Mouse (Mus musculus) MEL-GATA-1-ER (cell line): Measurements from ENCODE around the gene Sun3.

Experiments
- DNase-seq: peaks from one replicate; pipeline ENCODE4 v3.0.0-alpha.2; 2012; ENCODE audit warnings: low read depth; ENCODE audit errors: extremely low read depth

Sun3 gene

GRCm38 (mm10) chr11:8983237-8983861, 65.4 kb downstream of the Sun3 start:
- DNase-seq, result peak; percentile 22

GRCm38 (mm10) chr11:8978154-8978553, 70.6 kb downstream of the Sun3 start:
- no peak for DNase-seq

- no peak for DNase-seq
Measured at GRCm38 (mm10) chr11:8973166-8973565, 75.6 kb downstream of the Sun3 start, which contains the start of gene Pkd1l1. TSS of gene Pkd1l1 (minus strand) at chr11:8973266.

- DNase-seq, result no peak
Measured at GRCm38 (mm10) chr11:8972093-8972492, 76.7 kb downstream of the Sun3 start.

- DNase-seq, result peak; percentile 26
Measured at GRCm38 (mm10) chr11:8970509-8970908, 78.3 kb downstream of the Sun3 start.

GRCm38 (mm10) chr11:8968094-8968493, 80.7 kb downstream of the Sun3 start:
- DNase-seq, result no peak
